Comparison of ENCODE assay signal across 12 mouse cellular contexts in genomic region chr3:17796766-17797165, GRCm38 (mm10).
DNase-seq lines count a peak whose midpoint lies in the region; ATAC-seq and TF ChIP-seq lines count a peak whose summit lies in the region.
"Had no signal": no experiment of that assay in that cellular context is flagged by ENCODE, and none has a peak within 500 bp of the region (broad histone marks: within the 10 kb centered on the region; RNA-seq: fewer than 3 reads in every experiment).

No protein-coding gene starts in this region.

- WGBS in embryonic facial prominence, embryonic 10.5 days = 16% methylated on average over 3 of the region's 3 CpGs
- WGBS in hindbrain, embryonic 16.5 days = 12% methylated on average over 3 of the region's 3 CpGs
- WGBS in neural tube, embryonic 14.5 days = 10% methylated on average over 3 of the region's 3 CpGs
- 13% methylated on average over 3 of the region's 3 CpGs for WGBS in kidney, adult 2 months

- H3K4me2 ChIP-seq in hindbrain, embryonic 16.5 days (ENCODE audit: low read length) = peak overlapping the region; percentile 84
- H3K4me2 ChIP-seq in neural tube, embryonic 14.5 days (ENCODE audit: low read depth, low read length) = peak overlapping the region; percentile 98
- H3K4me2 ChIP-seq: liver, embryonic 11.5 days had no signal

- H3K4me1 ChIP-seq in embryonic facial prominence, embryonic 10.5 days = peaks cover 11% of the 10 kb centered on the region; the same call in 1 of the 2 replicates
- H3K4me1 ChIP-seq in hindbrain, embryonic 16.5 days (ENCODE audit: control insufficient read depth, insufficient read depth, low read depth, low read length) = peaks cover 3% of the 10 kb centered on the region; the same call in 1 of the 2 replicates
- peaks cover 6% of the 10 kb centered on the region; the same call in 1 of the 2 replicates for H3K4me1 ChIP-seq in neural tube, embryonic 14.5 days (ENCODE audit: control insufficient read depth, insufficient read depth, low read length)
- no peaks in the 10 kb centered on the region for H3K4me1 ChIP-seq in kidney, adult 2 months (ENCODE audit: control insufficient read depth, insufficient read depth, low read length)

- no peak for ATAC-seq in hindbrain, embryonic 16.5 days
- ATAC-seq in neural tube, embryonic 14.5 days (ENCODE audit: low read depth) = peak; percentile 3; the same call in 1 of the 2 replicates
- no peak for ATAC-seq in inflammation-experienced regulatory T-cells, adult 6 months

- TF ChIP-seq CTCF in kidney, adult 2 months (conservative IDR thresholded peaks at IDR 0.05; ENCODE audit: insufficient read depth, insufficient read length, low read depth, low read length) = no peak

- H3K27ac ChIP-seq in embryonic facial prominence, embryonic 10.5 days (replicated peaks) = no peak overlapping the region
- peak overlapping the region; percentile 97 for H3K27ac ChIP-seq in hindbrain, embryonic 16.5 days (ENCODE audit: low read depth, low read length)
- peak overlapping the region; percentile 100 for H3K27ac ChIP-seq in neural tube, embryonic 14.5 days (ENCODE audit: low read depth, low read length)
- H3K27ac ChIP-seq in kidney, adult 2 months (ENCODE audit: insufficient read depth, low read depth, low read length) = no peak overlapping the region

- peak; percentile 15 for DNase-seq in embryo, embryonic 10.5 days (ENCODE audit: low spot score)
- no peak for DNase-seq in embryo, embryonic 9.5 days (ENCODE audit: extremely low spot score)
- DNase-seq in embryonic facial prominence, embryonic 10.5 days (ENCODE audit: low spot score) = peak; percentile 12
- no peak for DNase-seq in kidney, adult 2 months
- no peak for DNase-seq in heart, postnatal 4 days
- DNase-seq: adrenal gland, postnatal 14 days; gastrocnemius, postnatal 25 days; lung, postnatal 36 days had no signal

- H3K9ac ChIP-seq in hindbrain, embryonic 16.5 days (ENCODE audit: low read depth, low read length) = peak overlapping the region; percentile 84
- H3K9ac ChIP-seq in neural tube, embryonic 14.5 days (replicated peaks; ENCODE audit: low read depth, low read length) = peak overlapping the region; percentile 99

- H3K4me3 ChIP-seq in embryonic facial prominence, embryonic 10.5 days = peak overlapping the region; percentile 11; the same call in 1 of the 2 replicates
- peak overlapping the region; percentile 65 for H3K4me3 ChIP-seq in hindbrain, embryonic 16.5 days (ENCODE audit: low read length)
- peak overlapping the region; percentile 72 for H3K4me3 ChIP-seq in neural tube, embryonic 14.5 days (ENCODE audit: low read depth, low read length)
- no peak overlapping the region for H3K4me3 ChIP-seq in kidney, adult 2 months (ENCODE audit: insufficient read depth, low read depth, low read length)

- no peaks in the 10 kb centered on the region for H3K36me3 ChIP-seq in embryonic facial prominence, embryonic 10.5 days (replicated peaks)
- H3K36me3 ChIP-seq in hindbrain, embryonic 16.5 days (ENCODE audit: control insufficient read depth, insufficient read depth, low read length) = no peaks in the 10 kb centered on the region
- peaks cover 21% of the 10 kb centered on the region for H3K36me3 ChIP-seq in neural tube, embryonic 14.5 days (ENCODE audit: control insufficient read depth, insufficient read depth, low read length)
- H3K36me3 ChIP-seq in kidney, adult 2 months (ENCODE audit: control insufficient read depth, insufficient read depth, low read length) = no peaks in the 10 kb centered on the region

- no peaks in the 10 kb centered on the region for H3K9me3 ChIP-seq in embryonic facial prominence, embryonic 10.5 days
- no peaks in the 10 kb centered on the region for H3K9me3 ChIP-seq in hindbrain, embryonic 16.5 days (ENCODE audit: control insufficient read depth, low read length)
- no peaks in the 10 kb centered on the region for H3K9me3 ChIP-seq in neural tube, embryonic 14.5 days (ENCODE audit: control insufficient read depth, low read length)

- no peak for TF ChIP-seq POLR2A in kidney, adult 2 months (IDR thresholded peaks at IDR 0.05; ENCODE audit: low read depth, low read length)

- H3K27me3 ChIP-seq in embryonic facial prominence, embryonic 10.5 days (replicated peaks; ENCODE audit: low read depth, poor library complexity, severe bottlenecking) = peaks cover 65% of the 10 kb centered on the region
- H3K27me3 ChIP-seq in hindbrain, embryonic 16.5 days (replicated peaks; ENCODE audit: control insufficient read depth, insufficient read depth, low read length) = no peaks in the 10 kb centered on the region
- H3K27me3 ChIP-seq in neural tube, embryonic 14.5 days (ENCODE audit: control insufficient read depth, insufficient read depth, low read length) = no peaks in the 10 kb centered on the region; the same call in 1 of the 2 replicates
- peaks cover 3% of the 10 kb centered on the region for H3K27me3 ChIP-seq in kidney, adult 2 months (replicated peaks; ENCODE audit: control insufficient read depth, insufficient read depth, low read length)

Comparison
In these comparisons a context has a peak if more than half of its experiments do, and no peak if none do; other contexts are left out.
1. DNase-seq: peak in embryo, embryonic 10.5 days (single experiment) and embryonic facial prominence, embryonic 10.5 days (single experiment); none in embryo, embryonic 9.5 days (single experiment), kidney, adult 2 months (single experiment) and heart, postnatal 4 days (single experiment).
2. H3K27ac ChIP-seq: peak in hindbrain, embryonic 16.5 days (single experiment) and neural tube, embryonic 14.5 days (single experiment); none in embryonic facial prominence, embryonic 10.5 days (single experiment) and kidney, adult 2 months (single experiment).